Mouse (Mus musculus) ES-E14 (cell line): ENCODE measurements around the gene Aco2. TPM values are rescaled to one million over a fixed set of nuclear protein-coding genes. Genes with fewer than 3 reads are reported as not detected.

Experiments used
- DNase-seq: peaks from one replicate; pipeline ENCODE4 v3.0.0-alpha.2; 2013; ENCODE audit warnings: low read depth, low spot score
- H3K27ac ChIP-seq: 2 replicates; pipeline ENCODE4 v1.5.1; 2012; ENCODE audit warnings: low read depth, mild to moderate bottlenecking, low read length, moderate library complexity, mixed read lengths; ENCODE audit not compliant: poor library complexity, insufficient read depth, severe bottlenecking
- H3K36me3 ChIP-seq: 2 replicates; pipeline ENCODE4 v1.6.1; 2012; ENCODE audit warnings: mild to moderate bottlenecking, low read length, moderate library complexity, mixed read lengths; ENCODE audit not compliant: control insufficient read depth, poor library complexity, insufficient read depth, severe bottlenecking
- H3K4me1 ChIP-seq, 2 experiments: fragments of 150-350 bp in 1 of 2; sonication (generic) in 1 of 2; 2 replicates each; pipeline ENCODE4 v1.6.1; 2012; ENCODE audit warnings: low read length in 2 of 2, mild to moderate bottlenecking in 1 of 2, mixed read lengths in 1 of 2; ENCODE audit not compliant: control insufficient read depth in 2 of 2, insufficient read depth in 2 of 2, poor library complexity in 1 of 2
- H3K4me3 ChIP-seq, 2 experiments: fragments of 150-350 bp in 1 of 2; sonication (generic) in 1 of 2; 2 replicates each; pipeline ENCODE4 v1.5.1; 2012; ENCODE audit warnings: low read length in 2 of 2, low read depth in 1 of 2, mild to moderate bottlenecking in 1 of 2, mixed read lengths in 1 of 2; ENCODE audit not compliant: insufficient read depth in 1 of 2, poor library complexity in 1 of 2, severe bottlenecking in 1 of 2
- H3K9ac ChIP-seq: 2 replicates; pipeline ENCODE4 v1.6.1; 2012; ENCODE audit warnings: low read depth, mild to moderate bottlenecking, low read length, mixed read lengths; ENCODE audit not compliant: poor library complexity, insufficient read depth, severe bottlenecking
- H3K9me3 ChIP-seq: fragments of 150-350 bp; sonication (generic); 2 replicates; pipeline ENCODE4 v1.6.1; 2012; ENCODE audit warnings: low read depth, mild to moderate bottlenecking, low read length; ENCODE audit not compliant: control insufficient read depth, insufficient read depth
- CHD2 ChIP-seq: IDR thresholded peaks from 2 replicates; pipeline ENCODE4 v1.6.1; 2014; ENCODE audit warnings: mild to moderate bottlenecking, low read depth, low read length, inconsistent platforms
- HCFC1 ChIP-seq: IDR thresholded peaks from 2 replicates; pipeline ENCODE4 v1.6.1; 2012; ENCODE audit warnings: low read length, inconsistent platforms, borderline replicate concordance; ENCODE audit not compliant: insufficient read depth
- MAFK ChIP-seq: IDR thresholded peaks from 2 replicates; pipeline ENCODE4 v1.6.1; 2014; ENCODE audit warnings: mild to moderate bottlenecking, low read depth, low read length, inconsistent platforms; ENCODE audit not compliant: insufficient read depth
- ZC3H11A ChIP-seq: IDR thresholded peaks from 2 replicates; pipeline ENCODE4 v1.6.1; 2012; ENCODE audit warnings: low read depth, mild to moderate bottlenecking, inconsistent platforms, low read length, borderline replicate concordance
- ZNF384 ChIP-seq: IDR thresholded peaks from 2 replicates; pipeline ENCODE4 v1.6.1; 2012; ENCODE audit warnings: low read depth, low read length, inconsistent platforms
- in situ Hi-C, 2 experiments: fragments of 600-800 bp; cut with MboI; formaldehyde crosslinking; loops; one replicate each; pipeline ENCODE4 v1.15.1; 2025; ENCODE audit warnings: low sequenced_read_pairs in 2 of 2, inconsistent platforms in 1 of 2; ENCODE audit not compliant: unreplicated experiment in 2 of 2
- total RNA-seq: library from RNA; depleted of rRNA; stranded (reverse); fragments of 300-350 nt; gene quantifications from 2 replicates; pipeline ENCODE4 v1.2.3, GENCODE M21; 2012

The Aco2 gene
- total RNA-seq, 1 experiment: 444 TPM

DNA sequence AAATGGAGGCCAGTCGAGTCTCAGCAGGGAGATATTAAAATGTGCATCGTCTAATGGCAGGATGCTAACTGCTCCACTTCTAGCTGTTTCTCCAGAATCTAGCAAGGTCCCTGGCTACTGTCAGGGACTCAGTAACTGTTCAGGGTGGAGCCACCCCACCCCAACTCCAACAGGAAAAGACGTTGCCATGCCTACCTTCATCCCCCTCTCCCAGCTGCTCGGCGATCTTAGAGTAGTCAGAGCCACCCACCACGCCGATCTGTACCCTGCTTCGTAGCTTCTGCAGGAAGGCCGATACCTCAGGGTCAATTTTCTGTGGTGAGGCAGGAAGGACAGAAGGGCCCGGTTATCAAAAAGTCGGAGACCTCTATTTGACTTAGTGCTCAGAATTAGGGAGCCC is 85.5 kb downstream of the Aco2 start:
- Histone ChIP-seq H3K27ac (no peak overlapping the region), H3K9me3 (no peaks in the 10 kb centered on the region), H3K4me3 (no peak overlapping the region; a peak in 1 of 4 replicates), H3K9ac (no peak overlapping the region), H3K4me1 (peaks cover 5 to 13% of the 10 kb centered on the region in 2 experiments; a peak in 3 of 4 replicates), H3K36me3 (peaks cover 53% of the 10 kb centered on the region)
- no peak for TF ChIP-seq ZC3H11A
- no peak for TF ChIP-seq HCFC1
- no peak for TF ChIP-seq MAFK
- TF ChIP-seq CHD2: no peak
- no peak for TF ChIP-seq ZNF384
- in situ Hi-C loops: no loop called here
- DNase-seq: no peak

- Histone ChIP-seq H3K4me3 (peak overlapping the region; percentile 79 to 98; a peak in 3 of 4 replicates), H3K4me1 (peaks cover 5 to 13% of the 10 kb centered on the region in 2 experiments; a peak in 3 of 4 replicates), H3K9ac (peak overlapping the region; percentile 79; the same call in 1 of the 2 replicates), H3K9me3 (no peaks in the 10 kb centered on the region), H3K27ac (no peak overlapping the region; the same call in 1 of the 2 replicates), H3K36me3 (peaks cover 43% of the 10 kb centered on the region)
- in situ Hi-C loops: no loop called here
- DNase-seq: no peak
- TF ChIP-seq ZC3H11A (no peak), HCFC1 (no peak), CHD2 (no peak), MAFK (no peak), ZNF384 (no peak)
Observed at GRCm38 (mm10) chr15:81958906-81959305, 86.8 kb downstream of the Aco2 start.

GRCm38 (mm10) chr15:81960171-81961077 is 88.3 kb downstream of the Aco2 start, which contains the start of gene Pmm1:
Gene Pmm1, minus strand, starts transcription at chr15:81960930.
- in situ Hi-C loops: no loop called here
- Histone ChIP-seq H3K36me3 (peaks cover 29% of the 10 kb centered on the region), H3K9ac (peak within 1 kb of the TSS; percentile 79), H3K4me3 (peak within 1 kb of the TSS; percentile 79 to 98), H3K9me3 (no peaks in the 10 kb centered on the region), H3K27ac (peak within 1 kb of the TSS; percentile 62), H3K4me1 (peaks cover 5 to 13% of the 10 kb centered on the region in 2 experiments; a peak in 3 of 4 replicates)
- no peak for TF ChIP-seq ZC3H11A
- no peak for TF ChIP-seq ZNF384
- TF ChIP-seq HCFC1: no peak
- DNase-seq: peak; percentile 99

DNA sequence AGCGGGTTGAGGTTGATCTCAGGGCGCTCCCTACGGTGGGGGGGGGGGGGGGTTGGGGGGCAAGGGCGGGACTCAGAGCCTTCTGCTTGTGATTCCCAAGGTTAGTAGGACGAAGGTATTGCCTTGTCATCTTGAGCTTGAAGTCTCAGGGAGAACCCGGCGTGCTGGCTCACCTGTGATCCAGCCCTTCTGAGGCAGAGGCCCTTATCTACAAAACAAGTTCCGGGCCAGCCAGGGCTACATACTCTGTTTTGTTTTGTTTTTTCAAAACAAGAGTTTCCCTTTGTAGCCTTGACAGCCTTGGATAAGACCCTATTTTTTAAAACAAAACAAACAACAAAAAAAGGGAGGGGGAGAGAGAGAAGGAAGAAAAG is 89.0 kb downstream of the Aco2 start:
- in situ Hi-C loops: no loop called here
- H3K27ac ChIP-seq: no peak overlapping the region; the same call in 1 of the 2 replicates
- H3K9ac ChIP-seq: no peak overlapping the region; the same call in 1 of the 2 replicates

More for the DNA sequence above, 89.0 kb downstream of the Aco2 start:
- Histone ChIP-seq H3K4me1 (peaks cover 5 to 15% of the 10 kb centered on the region in 2 experiments; a peak in 3 of 4 replicates), H3K36me3 (peaks cover 23% of the 10 kb centered on the region), H3K9me3 (no peaks in the 10 kb centered on the region), H3K4me3 (peak overlapping the region in 1 of 2 experiments; percentile 55; a peak in 3 of 4 replicates)
- no peak for DNase-seq
- TF ChIP-seq HCFC1 (no peak), CHD2 (peak; percentile 37; the same call in 1 of the 2 replicates), ZNF384 (no peak), MAFK (0 out of 2 replicates have a peak, but pooled peaks have one; percentile 54), ZC3H11A (no peak)
